Mouse (Mus musculus): ENCODE measurements around the gene Cklf. TPM values are rescaled to one million over a fixed set of nuclear protein-coding genes. Genes with fewer than 3 reads are reported as not detected.
"Not testable (repeated sequence)": the region's sequence is repeated elsewhere in the genome, so short reads cannot be mapped to it uniquely, and the experiment has no call there.

Cklf gene
- total RNA-seq, 1 experiment from 2014 or later = 75.7 TPM

DNA sequence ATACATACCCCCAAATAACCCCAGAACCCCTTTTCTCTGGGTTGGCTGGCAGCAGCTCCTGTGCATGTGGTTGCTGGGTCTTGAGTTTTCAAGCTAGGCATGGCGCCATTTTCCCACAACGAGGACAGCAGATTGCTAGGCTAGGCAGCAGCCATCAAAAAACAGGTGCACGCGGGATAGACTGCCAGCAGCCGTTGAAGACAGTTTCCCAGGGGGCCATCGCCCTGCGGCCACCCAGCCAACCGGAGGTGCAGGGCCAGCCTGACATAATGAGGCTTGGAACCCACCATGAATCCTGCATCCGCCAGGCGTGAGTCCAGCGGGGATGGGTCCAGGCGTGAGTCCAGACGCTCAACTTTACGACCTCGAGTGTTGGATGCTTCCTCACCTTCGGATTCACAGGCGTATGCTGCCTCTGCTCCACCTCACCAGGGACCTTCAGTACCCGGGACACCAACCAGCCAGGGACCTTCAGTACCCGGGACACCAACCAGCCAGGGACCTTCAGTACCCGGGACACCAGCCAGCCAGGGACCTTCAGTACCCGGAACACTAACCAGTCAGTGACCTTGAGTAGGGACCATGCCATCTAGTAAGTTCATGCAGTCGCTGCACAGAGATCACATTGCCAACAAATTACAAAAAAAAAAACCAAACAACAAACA is 13.7 kb downstream of the Cklf start:
- DNase-seq = peak; percentile 40

DNA sequence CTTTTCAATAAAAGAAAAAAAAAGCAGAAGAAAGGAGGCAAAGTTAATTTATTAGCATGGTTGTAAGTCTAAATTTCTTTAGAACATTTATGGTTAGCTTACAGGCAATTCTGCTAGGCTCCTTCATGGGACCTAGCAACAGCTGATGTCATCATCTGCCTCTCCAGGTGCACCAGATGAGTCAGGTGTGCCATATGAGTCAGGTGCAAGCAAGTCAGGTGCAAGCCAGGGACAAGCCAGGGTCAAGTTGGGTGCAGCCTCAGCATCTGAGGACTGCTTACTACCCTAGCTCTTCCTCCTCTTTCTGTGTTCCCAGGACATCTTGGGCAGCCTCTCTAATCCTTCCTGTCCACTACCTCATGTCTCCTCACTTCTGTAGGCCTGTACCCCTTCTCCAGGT is 17.7 kb downstream of the Cklf start:
- no peak for DNase-seq

DNA sequence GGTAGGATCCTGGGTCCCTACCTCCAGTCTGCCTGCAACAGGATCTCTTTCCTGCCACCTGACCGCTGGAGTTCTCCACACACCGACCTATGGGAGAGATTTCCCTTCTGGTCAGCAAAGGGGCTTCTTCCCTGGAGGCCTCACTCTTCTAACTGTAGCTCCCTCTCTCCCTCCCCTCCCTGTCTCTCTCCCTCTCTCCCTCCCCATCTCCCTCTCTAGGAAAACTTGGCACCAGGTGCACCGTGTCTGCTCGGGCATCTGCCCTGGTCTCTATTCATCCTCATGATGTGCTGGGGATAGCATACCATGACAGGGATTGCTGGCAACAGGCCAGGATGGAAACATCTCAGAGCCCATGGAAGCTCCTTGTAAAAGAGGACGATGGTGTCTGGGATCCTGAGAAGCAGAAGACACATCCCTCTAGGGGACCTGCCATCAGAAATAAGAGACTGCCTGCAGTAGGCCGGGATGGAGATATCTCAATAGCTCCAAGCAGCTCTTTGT is 18.3 kb downstream of the Cklf start:
- DNase-seq = no peak

DNA sequence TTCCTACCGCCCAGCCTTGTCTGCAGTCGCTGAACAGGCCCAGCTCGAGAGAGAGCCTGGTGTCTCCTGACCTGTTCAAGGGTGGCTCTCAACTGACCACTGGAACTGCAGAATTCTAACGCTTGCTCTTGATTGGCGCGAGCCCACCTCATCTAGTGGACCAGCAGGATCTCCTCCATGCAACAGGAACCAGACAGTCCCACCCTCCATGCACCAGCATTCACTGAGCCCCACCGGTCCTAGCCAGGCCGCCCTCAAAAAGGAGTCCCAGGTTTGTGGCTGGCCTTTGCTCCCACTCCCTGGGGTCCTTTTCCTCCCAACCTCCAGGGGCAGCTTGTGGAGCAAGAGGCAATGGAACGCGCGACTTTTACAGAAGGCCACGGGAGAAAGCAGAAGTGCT is 42.4 kb downstream of the Cklf start, which contains the start of gene Cmtm2a:
Gene Cmtm2a (minus strand): TSS at position 101 of the 400 bp plus-strand sequence.
- peak; percentile 24 for DNase-seq

DNA sequence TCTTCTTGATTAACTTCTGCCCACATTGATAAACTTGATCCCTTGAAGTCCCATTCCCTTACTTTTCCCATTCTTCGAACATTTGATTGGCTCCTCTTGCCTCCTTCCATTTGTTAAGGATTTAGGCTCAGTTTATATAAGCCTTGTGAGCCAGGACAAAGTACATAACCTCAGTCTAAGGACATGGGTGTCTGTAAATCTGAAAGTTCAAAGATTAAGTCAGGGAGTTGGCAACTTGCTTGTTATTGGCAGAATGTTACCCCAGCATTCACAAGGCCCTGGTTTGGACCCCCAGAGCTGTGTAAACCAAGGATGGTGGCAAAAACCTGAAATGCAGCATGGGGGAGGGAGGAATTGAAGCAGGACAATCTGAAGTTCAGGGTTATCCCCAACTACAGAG is 43.7 kb downstream of the Cklf start:
- no peak for DNase-seq

DNA sequence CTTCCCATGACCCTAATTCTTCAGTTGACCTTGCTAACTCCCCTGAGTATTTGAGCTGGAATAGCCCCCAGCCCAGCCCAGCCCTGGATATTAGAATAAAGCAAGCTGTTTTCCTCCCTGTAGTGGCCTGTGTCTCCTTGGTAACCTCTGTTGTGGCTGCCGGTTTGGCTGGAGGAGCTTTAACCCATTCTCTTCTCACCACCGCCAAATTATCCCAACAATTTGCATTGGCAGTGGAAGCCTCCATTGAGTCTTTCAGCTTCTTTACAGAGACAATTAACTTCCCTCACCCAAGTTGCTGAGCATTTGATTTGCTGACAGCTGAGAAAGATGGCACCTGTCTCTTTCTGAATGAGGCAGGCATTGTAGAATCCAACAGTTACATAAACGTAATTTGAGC is 50.9 kb downstream of the Cklf start:
- DNase-seq = not testable (repeated sequence)

DNA sequence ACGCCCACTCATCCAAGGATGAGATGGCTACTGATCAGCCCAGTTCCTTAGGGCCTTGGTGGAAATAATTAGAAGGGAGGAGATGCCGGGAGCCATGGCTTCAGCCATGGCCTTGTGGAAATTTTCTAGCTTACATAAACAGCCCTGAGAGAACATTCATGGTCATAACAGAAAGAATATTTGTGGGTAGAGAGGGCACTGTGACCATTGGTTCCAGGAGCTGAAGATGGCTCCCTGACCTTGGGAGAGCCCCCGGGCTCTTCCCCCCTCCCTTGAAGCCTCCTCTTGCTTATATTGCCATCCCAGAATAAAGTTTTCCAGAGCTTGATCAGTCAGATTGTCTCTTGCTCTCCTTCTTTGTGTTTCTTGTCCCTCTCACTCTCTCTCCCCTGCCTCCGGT is 51.9 kb downstream of the Cklf start:
- not testable (repeated sequence) for DNase-seq

DNA sequence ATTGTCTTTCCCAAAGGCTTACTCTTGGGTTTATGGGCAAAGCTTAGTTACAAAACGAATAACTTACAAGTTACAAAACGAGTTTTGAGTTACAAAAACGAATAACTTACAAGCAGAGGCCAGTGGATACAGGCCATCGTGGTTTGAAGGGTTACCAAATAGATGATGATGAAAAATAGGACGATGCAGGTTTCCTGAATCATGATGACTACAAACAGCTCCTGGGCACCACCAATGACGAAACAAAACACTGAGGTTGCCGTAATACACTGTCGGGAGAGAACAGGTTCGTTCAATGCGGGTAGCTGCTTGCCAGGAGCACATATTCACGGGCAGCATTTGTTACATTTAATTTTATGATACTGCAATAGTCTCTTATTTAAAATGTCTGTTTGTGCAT is 54.3 kb downstream of the Cklf start:
- DNase-seq = no peak

DNA sequence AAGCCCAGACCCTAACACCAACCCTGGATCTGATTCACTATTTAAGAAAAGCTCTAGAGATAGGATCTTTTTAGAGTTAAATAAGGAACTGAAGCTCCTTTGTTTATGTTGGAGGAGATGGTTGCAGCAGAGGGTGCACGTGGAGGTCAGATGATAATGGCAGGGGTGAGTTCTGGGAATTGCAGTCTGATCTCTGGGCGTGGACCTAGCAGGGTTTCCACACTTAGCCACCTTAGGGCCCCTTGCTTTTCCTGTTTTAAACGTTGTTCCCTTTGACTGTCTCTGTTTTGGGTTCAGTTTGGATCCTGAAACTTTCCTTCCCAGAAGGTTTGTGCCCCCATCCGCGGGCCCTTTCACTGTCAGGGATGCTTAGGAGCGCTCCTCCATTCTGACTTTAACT is 57.7 kb downstream of the Cklf start:
- DNase-seq = not testable (repeated sequence)

DNA sequence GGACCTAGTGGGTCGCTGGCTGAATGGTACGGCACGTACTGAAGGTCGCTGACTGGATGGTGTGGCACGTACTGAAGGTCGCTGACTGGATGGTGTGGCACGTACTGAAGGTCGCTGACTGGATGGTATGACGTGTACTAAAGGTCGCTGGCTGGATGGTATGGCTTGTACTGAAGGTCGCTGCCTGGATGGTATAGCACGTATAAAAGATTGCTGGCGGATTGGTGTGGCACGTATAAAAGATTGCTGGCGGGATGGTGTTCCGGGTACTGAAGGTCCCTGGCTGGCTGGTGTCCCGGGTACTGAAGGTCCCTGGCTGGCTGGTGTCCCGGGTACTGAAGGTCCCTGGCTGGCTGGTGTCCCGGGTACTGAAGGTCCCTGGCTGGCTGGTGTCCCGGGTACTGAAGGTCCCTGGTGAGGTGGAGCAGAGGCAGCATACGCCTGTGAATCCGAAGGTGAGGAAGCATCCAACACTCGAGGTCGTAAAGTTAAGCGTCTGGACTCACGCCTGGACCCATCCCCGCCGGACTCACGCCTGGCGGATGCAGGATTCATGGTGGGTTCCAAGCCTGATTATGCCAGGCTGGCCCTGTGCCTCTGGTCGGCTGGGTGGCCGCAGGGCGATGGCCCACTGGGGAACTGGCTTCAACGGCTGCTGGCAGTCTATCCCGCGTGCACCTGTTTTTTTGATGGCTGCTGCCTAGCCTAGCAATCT is 58.9 kb downstream of the Cklf start, which contains the start of the genes Gm45711 and Cmtm1:
Gene Gm45711 (minus strand): TSS at position 641 of the 715 bp plus-strand sequence.
Gene Cmtm1 (minus strand): TSS at position 705 of the 715 bp plus-strand sequence.
- DNase-seq = peak; percentile 79

DNA sequence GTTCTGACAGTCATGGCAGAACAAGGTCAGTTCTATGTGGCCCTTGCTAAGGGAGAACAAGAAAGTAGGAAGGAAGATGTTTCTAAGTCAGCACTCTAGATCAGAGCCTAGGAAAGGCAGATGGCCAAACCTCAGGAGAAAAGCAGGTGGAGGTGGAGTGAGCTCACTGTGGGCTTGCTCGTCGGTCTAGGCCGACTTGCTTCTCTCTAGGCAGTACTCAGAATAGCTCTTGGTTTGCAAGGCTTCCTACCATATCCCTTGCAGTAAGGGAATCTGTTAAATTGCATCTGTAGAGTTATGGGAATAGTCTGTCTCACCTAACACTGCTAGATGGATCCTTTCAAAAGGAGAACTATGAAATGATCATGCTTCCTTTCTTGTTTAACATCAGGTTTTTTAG is 61.4 kb downstream of the Cklf start:
- not testable (repeated sequence) for DNase-seq

DNA sequence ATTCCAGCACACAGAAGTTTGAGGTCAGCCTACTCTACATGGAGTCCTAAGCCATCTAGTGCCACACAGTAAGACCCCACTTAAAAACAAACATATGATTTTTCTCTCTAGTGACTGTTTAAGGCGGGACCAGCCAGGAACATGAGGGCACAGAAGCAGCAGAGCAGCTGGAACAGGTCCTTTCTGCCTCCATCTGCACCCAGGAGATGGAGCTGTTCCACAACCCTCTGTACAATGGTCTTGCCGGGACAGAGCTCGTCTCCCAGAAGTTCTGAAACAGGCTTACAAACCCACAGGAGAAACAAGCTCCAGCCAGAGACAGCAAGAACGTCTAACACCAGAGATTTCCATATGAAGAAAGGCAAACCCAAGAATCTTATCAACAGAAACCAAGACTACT is 62.6 kb downstream of the Cklf start:
- DNase-seq = no peak

Other genes starting within 250 kb of the Cklf start
- 137 and 152 TPM in 2 replicates for gene Cdh5, start 149.2 kb upstream of the Cklf start, total RNA-seq (2021)
- gene Bean1, start 80.4 kb upstream of the Cklf start, total RNA-seq (2021) = 7.1 and 10.3 TPM in 2 replicates
- gene Tk2, start 2.3 kb upstream of the Cklf start, total RNA-seq (2021) = 41.9 and 49.5 TPM in 2 replicates
- gene Cmtm2a, start 42.3 kb downstream of the Cklf start, total RNA-seq (2021) = 0.33 TPM in 1 of 2 replicates, not detected in the other
- gene Gm45711, start 59.2 kb downstream of the Cklf start, total RNA-seq (2021) = not detected in 2 replicates
- not detected in 2 replicates for gene Cmtm1, start 59.3 kb downstream of the Cklf start, total RNA-seq (2021)
- not detected in 2 replicates for gene Gm11020, start 70.7 kb downstream of the Cklf start, total RNA-seq (2021)
- not detected in 2 replicates for gene Cmtm2b, start 71.4 kb downstream of the Cklf start, total RNA-seq (2021)
- gene Cmtm3, start 88.5 kb downstream of the Cklf start, total RNA-seq (2021) = 61.1 and 67.9 TPM in 2 replicates
- gene Cmtm4, start 144.9 kb downstream of the Cklf start, total RNA-seq (2021) = 36.8 and 40.9 TPM in 2 replicates
- gene Dync1li2, start 192.2 kb downstream of the Cklf start, total RNA-seq (2021) = 93.9 and 128 TPM in 2 replicates